Mouse (Mus musculus) liver, embryonic 15.5 days (tissue): ENCODE measurements around the gene Ranbp2. TPM values are rescaled to one million over a fixed set of nuclear protein-coding genes. Genes with fewer than 3 reads are reported as not detected.

ENCODE experiments used
- ATAC-seq: fragments of 200-750 bp; cut with Nextera tagmentation; 2 replicates; pipeline ENCODE4 v1.8.0; 2017; ENCODE audit warnings: moderate number of reproducible peaks, mild to moderate bottlenecking, moderate library complexity; ENCODE audit not compliant: insufficient read depth
- H3K27ac ChIP-seq: fragments of 300-500 bp; sonication (generic); replicated peaks from 2 replicates; pipeline ENCODE4 v1.5.1; 2015; ENCODE audit warnings: mild to moderate bottlenecking, inconsistent platforms
- H3K27me3 ChIP-seq: fragments of 300-500 bp; sonication (generic); 2 replicates; pipeline ENCODE4 v1.6.1; 2015; ENCODE audit warnings: mild to moderate bottlenecking, inconsistent platforms
- H3K36me3 ChIP-seq: fragments of 300-500 bp; sonication (generic); replicated peaks from 2 replicates; pipeline ENCODE4 v1.6.1; 2015; ENCODE audit warnings: moderate library complexity, mild to moderate bottlenecking, inconsistent platforms
- H3K4me1 ChIP-seq: fragments of 300-500 bp; sonication (generic); replicated peaks from 2 replicates; pipeline ENCODE4 v1.6.1; 2015; ENCODE audit warnings: inconsistent platforms
- H3K4me2 ChIP-seq: fragments of 300-500 bp; sonication (generic); 2 replicates; pipeline ENCODE4 v1.6.1; 2015; ENCODE audit warnings: moderate library complexity, mild to moderate bottlenecking, inconsistent platforms
- H3K4me3 ChIP-seq: fragments of 300-500 bp; sonication (generic); replicated peaks from 2 replicates; pipeline ENCODE4 v1.5.1; 2015; ENCODE audit warnings: mild to moderate bottlenecking, inconsistent platforms
- H3K9ac ChIP-seq: fragments of 300-500 bp; sonication (generic); 2 replicates; pipeline ENCODE4 v1.6.1; 2015; ENCODE audit warnings: moderate library complexity, mild to moderate bottlenecking, inconsistent platforms
- H3K9me3 ChIP-seq: fragments of 300-500 bp; sonication (generic); replicated peaks from 2 replicates; pipeline ENCODE4 v1.6.1; 2016; ENCODE audit warnings: inconsistent platforms
- WGBS: fragments of 180-500 bp; shearing (Covaris S2); methylation state at CpG from one replicate; pipeline ENCODE4 v1.1.7; 2015; ENCODE audit warnings: mixed read lengths; ENCODE audit not compliant: insufficient replicate concordance; 5-methylcytosine and 5-hydroxymethylcytosine counted together
- polyA plus RNA-seq: library from polyadenylated mRNA; unstranded; fragments of >200 nt; fragmentation: Nextera tagmentation; extraction: Ambion mirVana; gene quantifications from 2 replicates; pipeline ENCODE4 v1.2.1, GENCODE M21; 2015

Ranbp2 gene
- polyA plus RNA-seq, 1 experiment from 2014 or later: 19.2 TPM

- peak overlapping the region; percentile 97 for H3K4me3 ChIP-seq
- H3K4me1 ChIP-seq: peaks cover 29% of the 10 kb centered on the region
- no peak for ATAC-seq
- H3K27ac ChIP-seq: peak overlapping the region; percentile 99
- peak overlapping the region; percentile 79 for H3K4me2 ChIP-seq
- 0 out of 2 replicates have a peak, but pooled peaks cover 3% of the 10 kb centered on the region for H3K36me3 ChIP-seq
- H3K27me3 ChIP-seq: no peaks in the 10 kb centered on the region
- H3K9ac ChIP-seq: peak overlapping the region; percentile 99
- WGBS: 5% methylated on average over 9 of the region's 9 CpGs
- no peaks in the 10 kb centered on the region for H3K9me3 ChIP-seq
Measured at GRCm38 (mm10) chr10:58445850-58446249, 870 bp upstream of the Ranbp2 start.

GRCm38 (mm10) chr10:58447280-58447781, 611 bp downstream of the Ranbp2 start:
- H3K9me3 ChIP-seq: no peaks in the 10 kb centered on the region
- peak overlapping the region; percentile 99 for H3K27ac ChIP-seq
- H3K4me2 ChIP-seq: peak overlapping the region; percentile 68
- H3K4me3 ChIP-seq: peak overlapping the region; percentile 97
- no peaks in the 10 kb centered on the region for H3K27me3 ChIP-seq
- WGBS: under 1% methylated on average over 32 of the region's 32 CpGs
- H3K9ac ChIP-seq: peak overlapping the region; percentile 99
- peak; percentile 60 for ATAC-seq
- 0 out of 2 replicates have a peak, but pooled peaks cover 3% of the 10 kb centered on the region for H3K36me3 ChIP-seq
- H3K4me1 ChIP-seq: peaks cover 39% of the 10 kb centered on the region

- H3K9ac ChIP-seq: no peak overlapping the region
- H3K4me2 ChIP-seq: peak overlapping the region; percentile 38
- H3K9me3 ChIP-seq: no peaks in the 10 kb centered on the region
- peaks cover 30% of the 10 kb centered on the region for H3K4me1 ChIP-seq
- H3K27me3 ChIP-seq: no peaks in the 10 kb centered on the region
- H3K27ac ChIP-seq: peak overlapping the region; percentile 86
- no peak for ATAC-seq
- peaks cover 38% of the 10 kb centered on the region for H3K36me3 ChIP-seq
- no peak overlapping the region for H3K4me3 ChIP-seq
Measured at GRCm38 (mm10) chr10:58451575-58451974, 4.9 kb downstream of the Ranbp2 start.

- H3K4me1 ChIP-seq: peaks cover 30% of the 10 kb centered on the region
- ATAC-seq: peak; percentile 88
- peak overlapping the region; percentile 84 for H3K27ac ChIP-seq
- WGBS: 13% methylated on average over 1 of the region's 1 CpGs
- H3K36me3 ChIP-seq: peaks cover 41% of the 10 kb centered on the region
- H3K4me2 ChIP-seq: peak overlapping the region; percentile 46
- H3K4me3 ChIP-seq: 0 out of 2 replicates have a peak overlapping the region, but pooled peaks have one; percentile 8
- no peak overlapping the region for H3K9ac ChIP-seq
- H3K9me3 ChIP-seq: no peaks in the 10 kb centered on the region
- no peaks in the 10 kb centered on the region for H3K27me3 ChIP-seq
Measured at GRCm38 (mm10) chr10:58452185-58452584, 5.5 kb downstream of the Ranbp2 start.

GRCm38 (mm10) chr10:58459896-58460295, 13.2 kb downstream of the Ranbp2 start:
- H3K36me3 ChIP-seq: peaks cover 86% of the 10 kb centered on the region
- H3K27me3 ChIP-seq: no peaks in the 10 kb centered on the region
- no peak overlapping the region for H3K9ac ChIP-seq
- no peak overlapping the region for H3K4me3 ChIP-seq
- no peak overlapping the region for H3K27ac ChIP-seq
- H3K9me3 ChIP-seq: no peaks in the 10 kb centered on the region
- no peak for ATAC-seq
- 0 out of 2 replicates have a peak, but pooled peaks cover 7% of the 10 kb centered on the region for H3K4me1 ChIP-seq
- WGBS: 78% methylated on average over 1 of the region's 1 CpGs
- no peak overlapping the region for H3K4me2 ChIP-seq

- 91% methylated on average over 5 of the region's 5 CpGs for WGBS
- no peak for ATAC-seq
- Histone ChIP-seq H3K27ac (no peak overlapping the region), H3K27me3 (no peaks in the 10 kb centered on the region), H3K4me1 (no peaks in the 10 kb centered on the region), H3K4me2 (no peak overlapping the region), H3K36me3 (peaks cover 78% of the 10 kb centered on the region), H3K9ac (no peak overlapping the region), H3K9me3 (no peaks in the 10 kb centered on the region), H3K4me3 (no peak overlapping the region)
Measured at GRCm38 (mm10) chr10:58477086-58477755, 30.5 kb downstream of the Ranbp2 start.

- H3K9me3 ChIP-seq: no peaks in the 10 kb centered on the region
- H3K27ac ChIP-seq: no peak overlapping the region
- H3K36me3 ChIP-seq: peaks cover 80% of the 10 kb centered on the region
- no peak overlapping the region for H3K9ac ChIP-seq
- H3K4me3 ChIP-seq: no peak overlapping the region
- 90% methylated on average over 2 of the region's 2 CpGs for WGBS
- no peak overlapping the region for H3K4me2 ChIP-seq
- H3K4me1 ChIP-seq: no peaks in the 10 kb centered on the region
- no peak for ATAC-seq
- H3K27me3 ChIP-seq: no peaks in the 10 kb centered on the region
Measured at GRCm38 (mm10) chr10:58478071-58478578, 31.4 kb downstream of the Ranbp2 start.

- no peaks in the 10 kb centered on the region for H3K27me3 ChIP-seq
- no peak overlapping the region for H3K4me2 ChIP-seq
- WGBS: 83% methylated on average over 4 of the region's 4 CpGs
- H3K9ac ChIP-seq: no peak overlapping the region
- H3K4me3 ChIP-seq: no peak overlapping the region
- ATAC-seq: no peak
- H3K36me3 ChIP-seq: peaks cover 85% of the 10 kb centered on the region
- no peak overlapping the region for H3K27ac ChIP-seq
- H3K9me3 ChIP-seq: no peaks in the 10 kb centered on the region
- H3K4me1 ChIP-seq: no peaks in the 10 kb centered on the region
Measured at GRCm38 (mm10) chr10:58479954-58480490, 33.3 kb downstream of the Ranbp2 start.

- Histone ChIP-seq H3K4me2 (no peak overlapping the region), H3K9me3 (no peaks in the 10 kb centered on the region), H3K36me3 (peaks cover 79% of the 10 kb centered on the region), H3K9ac (no peak overlapping the region), H3K27me3 (no peaks in the 10 kb centered on the region), H3K27ac (no peak overlapping the region), H3K4me3 (no peak overlapping the region), H3K4me1 (no peaks in the 10 kb centered on the region)
- WGBS: 96% methylated on average over 5 of the region's 5 CpGs
- no peak for ATAC-seq
Measured at GRCm38 (mm10) chr10:58491031-58491430, 44.3 kb downstream of the Ranbp2 start.

- H3K36me3 ChIP-seq: peaks cover 45% of the 10 kb centered on the region
- 67% methylated on average over 2 of the region's 2 CpGs for WGBS
- H3K27me3 ChIP-seq: no peaks in the 10 kb centered on the region
- no peaks in the 10 kb centered on the region for H3K9me3 ChIP-seq
- no peak overlapping the region for H3K27ac ChIP-seq
- H3K4me1 ChIP-seq: peaks cover 15% of the 10 kb centered on the region
- no peak overlapping the region for H3K4me2 ChIP-seq
- no peak overlapping the region for H3K4me3 ChIP-seq
- ATAC-seq: no peak
- no peak overlapping the region for H3K9ac ChIP-seq
Measured at GRCm38 (mm10) chr10:58495637-58496036, 48.9 kb downstream of the Ranbp2 start.

GRCm38 (mm10) chr10:58496732-58497131, 50.0 kb downstream of the Ranbp2 start:
- peaks cover 15% of the 10 kb centered on the region for H3K4me1 ChIP-seq
- peak overlapping the region; percentile 73; the same call in 1 of the 2 replicates for H3K9ac ChIP-seq
- no peaks in the 10 kb centered on the region for H3K27me3 ChIP-seq
- peak overlapping the region; percentile 82 for H3K4me2 ChIP-seq
- H3K36me3 ChIP-seq: peaks cover 34% of the 10 kb centered on the region
- no peaks in the 10 kb centered on the region for H3K9me3 ChIP-seq
- H3K4me3 ChIP-seq: peak overlapping the region; percentile 86
- no peak for ATAC-seq
- peak overlapping the region; percentile 86; the same call in 1 of the 2 replicates for H3K27ac ChIP-seq
